Mouse (Mus musculus): ENCODE results near the gene Pigw. TPM values are rescaled to one million over a fixed set of nuclear protein-coding genes. Genes with fewer than 3 reads are reported as not detected.

The Pigw gene
- polyA plus RNA-seq (2017; shearing (Covaris generic)), result 5.8 TPM

GRCm38 (mm10) chr11:84879772-84880464 is at the start of gene Pigw, which contains the start of gene Myo19:
Gene Pigw (minus strand): TSS chr11:84880285.
Gene Myo19 (plus strand): TSS chr11:84880148.

DNA sequence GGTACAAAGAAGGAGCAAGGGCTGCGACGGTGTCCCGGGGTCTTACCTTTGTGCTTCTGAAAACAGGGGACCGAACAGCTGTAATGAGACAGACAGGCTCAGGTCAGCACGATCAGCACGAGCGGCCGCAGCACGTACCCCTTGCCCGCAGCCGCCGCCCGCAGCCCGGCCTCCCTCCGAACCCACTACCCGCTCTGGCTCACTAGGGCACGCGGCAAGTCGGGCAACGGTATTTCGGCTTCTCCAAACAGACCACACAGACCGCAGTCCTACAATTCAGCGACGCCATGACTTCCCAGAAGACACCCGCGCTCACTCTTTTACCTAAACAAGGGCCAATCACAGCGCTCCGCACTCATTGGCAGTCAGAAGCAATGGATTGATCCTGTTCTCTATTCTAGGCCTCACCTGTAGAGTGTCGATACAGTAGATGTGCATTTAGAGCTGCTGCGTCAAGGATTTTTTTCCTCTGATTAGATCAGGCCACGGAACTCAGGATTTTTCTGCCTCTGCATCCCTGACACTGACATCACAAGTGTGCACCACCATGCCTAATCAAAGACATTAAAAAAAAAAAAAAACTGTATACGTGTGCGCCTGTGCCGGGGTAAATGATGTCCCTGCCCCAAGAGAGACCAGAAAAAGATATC is 36.1 kb upstream of the Pigw start, which contains the start of gene Znhit3:
Znhit3 (minus strand) TSS at position 314 of the 650 bp plus-strand sequence.

DNA sequence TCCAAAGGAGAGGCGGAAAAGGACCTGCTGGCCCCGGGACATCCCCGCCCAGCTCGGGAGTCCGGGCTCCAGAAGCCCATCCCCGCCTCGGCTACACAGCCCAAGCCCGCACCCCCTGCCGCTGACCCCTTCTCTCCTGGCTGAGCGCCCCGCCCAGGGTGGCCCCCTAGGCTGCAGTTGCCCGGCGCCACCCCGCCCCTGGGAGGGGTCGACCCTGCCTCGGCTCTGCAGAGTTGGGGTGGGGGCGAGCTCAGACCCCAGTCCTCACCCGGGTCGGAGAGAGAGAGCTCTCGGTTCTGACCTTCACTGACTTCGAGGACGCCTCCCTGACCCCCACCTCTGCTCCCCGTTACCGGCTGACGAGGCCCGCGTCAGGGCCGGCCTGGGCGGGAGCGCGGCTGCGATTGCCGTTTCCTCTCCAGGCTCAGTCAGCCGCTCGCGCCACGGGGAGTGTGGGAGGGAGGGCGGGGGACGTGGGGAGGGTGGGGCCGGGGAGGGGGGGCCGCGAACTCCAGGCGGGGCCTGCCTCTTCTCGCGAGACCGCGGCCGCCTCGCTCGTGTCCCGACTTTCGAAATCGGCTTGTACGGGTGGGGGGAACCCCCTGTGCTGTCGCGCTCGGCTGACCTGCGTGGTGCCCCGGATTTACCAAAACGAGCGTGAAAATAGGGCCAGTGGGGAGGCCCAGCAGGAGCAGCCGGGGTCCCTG is 9.6 kb downstream of the Pigw start, which contains the start of gene Ggnbp2:
Ggnbp2 (minus strand) TSS at position 481 of the 707 bp plus-strand sequence.

DNA sequence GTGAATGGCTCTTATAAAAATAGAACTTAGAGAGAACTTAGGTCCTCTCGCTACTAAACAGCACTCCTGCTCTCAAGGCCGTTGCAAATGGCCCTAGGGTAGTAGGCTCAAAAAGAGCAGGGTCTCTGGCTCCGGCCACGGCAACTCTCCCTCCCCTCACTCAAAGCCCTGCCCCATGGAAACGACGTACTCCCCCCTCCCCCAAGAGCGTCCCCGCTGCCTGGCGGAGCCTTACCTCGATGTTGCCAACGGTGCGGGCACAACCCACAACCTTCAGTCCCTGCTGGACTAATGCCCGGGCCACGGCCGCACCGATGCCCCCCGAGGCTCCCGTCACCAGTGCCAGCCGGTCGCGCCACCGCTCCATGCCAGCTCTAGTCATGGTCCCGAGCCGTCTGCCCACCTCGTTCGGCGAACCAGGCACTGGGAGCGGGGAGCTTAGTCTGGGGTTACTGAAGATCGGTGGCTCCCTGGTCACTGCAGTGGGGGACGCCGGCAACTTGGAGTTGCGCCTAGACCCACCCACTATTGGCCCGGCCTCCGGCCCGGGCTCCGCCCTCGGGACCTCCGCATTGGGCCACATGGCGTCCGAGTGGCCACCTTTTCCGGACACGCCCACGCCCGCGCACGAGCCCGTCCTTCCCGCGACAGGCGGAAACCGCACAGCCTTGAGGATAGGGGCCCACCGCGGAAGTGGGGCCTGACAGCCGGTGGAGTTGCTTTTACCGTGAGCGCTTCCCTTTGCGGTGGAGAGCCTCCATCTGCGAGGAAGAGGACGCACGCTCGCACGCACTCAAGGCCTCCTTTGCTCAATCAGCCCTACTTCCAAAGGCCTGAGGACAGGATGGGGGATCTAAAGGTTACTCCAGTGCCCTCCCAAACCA is 51.3 kb downstream of the Pigw start, which contains the start of gene Dhrs11:
Dhrs11 (minus strand) TSS at position 479 of the 884 bp plus-strand sequence.

Other genes starting within 250 kb of the Pigw start
- gene Mrm1, start 60.8 kb downstream of the Pigw start, polyA plus RNA-seq (2017; shearing (Covaris generic)), result 21.3 TPM
- gene Dhrs11, start 51.3 kb downstream of the Pigw start, polyA plus RNA-seq (2017; shearing (Covaris generic)), result 27.1 TPM
- 113 TPM for gene Ggnbp2, start 9.5 kb downstream of the Pigw start, polyA plus RNA-seq (2017; shearing (Covaris generic))
- 2.4 TPM for gene Myo19, start 137 bp downstream of the Pigw start, polyA plus RNA-seq (2017; shearing (Covaris generic))
- gene Znhit3, start 36.1 kb upstream of the Pigw start, polyA plus RNA-seq (2017; shearing (Covaris generic)), result 40.2 TPM
- not detected for gene Car4, start 77.5 kb upstream of the Pigw start, polyA plus RNA-seq (2017; shearing (Covaris generic))